Mouse (Mus musculus) frontal cortex, adult 2 months (tissue): ENCODE data around the gene Gm21748. TPM values are rescaled to one million over a fixed set of nuclear protein-coding genes. Genes with fewer than 3 reads are reported as not detected.
"Not testable (repeated sequence)": the region's sequence is repeated elsewhere in the genome, so short reads cannot be mapped to it uniquely, and the experiment has no call there.

Experiments used
- DNase-seq, 2 experiments: peaks; one replicate each; pipeline ENCODE4 v3.0.0; 2022; ENCODE audit warnings: low spot score in 1 of 2; ENCODE audit errors: extremely low spot score in 1 of 2
- polyA plus RNA-seq: library from polyadenylated mRNA; depleted of rRNA; stranded (reverse); fragments of >200 nt; gene quantifications from 2 replicates; pipeline ENCODE4 v1.2.3, GENCODE M21; 2012; rRNA removed

The Gm21748 gene
- not detected in 2 replicates for polyA plus RNA-seq

DNA sequence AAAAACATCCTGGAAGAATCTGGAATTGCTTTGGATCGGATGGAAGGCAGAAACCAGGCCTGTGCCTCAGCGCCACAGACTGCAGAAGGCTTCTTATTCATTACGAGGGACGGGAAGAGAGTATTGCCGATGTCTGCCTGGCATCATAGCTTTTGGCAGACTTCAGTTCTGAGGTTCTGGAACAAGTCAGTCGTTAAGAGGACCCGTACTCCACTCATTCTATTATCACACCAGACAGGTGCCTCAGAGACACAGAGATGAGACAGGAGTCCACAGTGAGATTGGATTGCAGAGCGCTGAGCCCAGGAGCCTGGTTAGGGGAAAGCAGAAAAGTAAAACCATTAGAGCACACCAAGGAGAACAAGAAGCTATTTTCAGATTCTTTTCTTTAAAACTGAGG is at the start of gene Gm21748:
TSS of gene Gm21748 (minus strand) at position 101 of the 400 bp plus-strand sequence.
- not testable (repeated sequence) for DNase-seq

Other genes starting within 250 kb of the Gm21748 start
- gene Gm21860, start 84.4 kb downstream of the Gm21748 start, polyA plus RNA-seq: not detected in 2 replicates
- not detected in 2 replicates for gene Gm47283, start 54.4 kb downstream of the Gm21748 start, polyA plus RNA-seq